8 mouse cellular contexts compared by ENCODE assay signal in the genomic region with DNA sequence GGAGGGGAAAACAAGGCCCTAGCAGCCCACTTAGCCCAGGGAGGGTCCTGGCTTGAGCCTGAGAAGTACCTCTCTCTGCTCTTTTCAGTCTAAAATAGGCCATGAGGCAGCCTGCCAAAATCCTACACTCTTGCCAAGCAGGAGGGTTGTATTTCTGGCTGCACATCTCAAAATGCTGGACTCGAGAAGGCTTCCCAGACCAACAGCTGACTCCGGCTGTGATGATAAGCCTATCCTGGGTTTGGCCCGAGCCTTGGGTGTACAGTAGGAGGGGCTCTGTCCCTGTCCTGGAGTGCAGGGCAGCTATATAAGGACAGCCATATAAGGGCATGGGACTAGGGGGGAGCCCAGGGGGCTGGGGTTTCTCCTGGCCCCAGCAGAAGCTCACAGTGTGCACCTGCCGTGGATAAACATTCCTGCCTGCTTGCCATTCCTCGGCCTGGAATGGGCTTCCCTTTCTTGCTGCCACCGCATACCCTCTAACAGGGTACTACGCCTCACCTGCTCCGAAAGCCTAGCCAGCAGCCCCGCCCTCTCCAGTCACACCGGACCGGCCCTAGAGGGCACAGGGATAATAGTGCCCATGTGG.
DNase-seq lines count a peak whose midpoint lies in the region; ATAC-seq lines count a peak whose summit lies in the region.

No protein-coding gene starts in this region.

- peaks cover 36% of the 10 kb centered on the region for H3K4me1 ChIP-seq in neural tube, embryonic 13.5 days (replicated peaks)

- H3K36me3 ChIP-seq in neural tube, embryonic 13.5 days, result no peaks in the 10 kb centered on the region

- no peak for DNase-seq in neural tube, embryonic 10.5 days (ENCODE audit: extremely low spot score, low spot score)
- DNase-seq in frontal cortex, postnatal 25 days (ENCODE audit: low spot score in 2 of 2), result peak; percentile 50 to 64
- peak; percentile 97 for DNase-seq in heart, postnatal 4 days
- peak; percentile 81 for DNase-seq in layer of hippocampus, postnatal 10 days (ENCODE audit: low spot score in 2 of 2)
- peak; percentile 82 to 89 for DNase-seq in lung, postnatal 4 days
- peak; percentile 81 for DNase-seq in testis, postnatal 14 days (ENCODE audit: low spot score)

- no peaks in the 10 kb centered on the region for H3K9me3 ChIP-seq in neural tube, embryonic 13.5 days

- WGBS in neural tube, embryonic 13.5 days, result 70% methylated on average over 11 of the region's 11 CpGs

- ATAC-seq in neural tube, embryonic 13.5 days (ENCODE audit: low read depth), result peak; percentile 46; the same call in 1 of the 2 replicates
- ATAC-seq in erythroblast, adult 5-6 weeks (replicated peaks; ENCODE audit: low FRiP score, poor library complexity, severe bottlenecking), result no peak

- H3K27ac ChIP-seq in neural tube, embryonic 13.5 days (replicated peaks), result no peak overlapping the region

- H3K9ac ChIP-seq in neural tube, embryonic 13.5 days, result no peak overlapping the region

- no peaks in the 10 kb centered on the region for H3K27me3 ChIP-seq in neural tube, embryonic 13.5 days

- H3K4me2 ChIP-seq in neural tube, embryonic 13.5 days, result no peak overlapping the region

- no peak overlapping the region for H3K4me3 ChIP-seq in neural tube, embryonic 13.5 days
